Mouse (Mus musculus) intestine, embryonic 16.5 days (tissue): ENCODE results near the gene Lrrn4cl. TPM values are rescaled to one million over a fixed set of nuclear protein-coding genes. Genes with fewer than 3 reads are reported as not detected.

Experiments used
- ATAC-seq: fragments of 200-750 bp; cut with Nextera tagmentation; 2 replicates; pipeline ENCODE4 v1.8.0; 2017; ENCODE audit warnings: moderate TSS enrichment, moderate library complexity
- H3K27ac ChIP-seq: fragments of 300-500 bp; sonication (generic); 2 replicates; pipeline ENCODE4 v1.5.1; 2014; ENCODE audit warnings: mild to moderate bottlenecking, low read length
- H3K27me3 ChIP-seq: fragments of 300-500 bp; sonication (generic); replicated peaks from 2 replicates; pipeline ENCODE4 v1.6.1; 2014; ENCODE audit warnings: low read length, control low read depth, mixed read lengths; ENCODE audit not compliant: control insufficient read depth, insufficient read depth
- H3K36me3 ChIP-seq: fragments of 300-500 bp; sonication (generic); 2 replicates; pipeline ENCODE4 v1.6.1; 2014; ENCODE audit warnings: low read length, control low read depth; ENCODE audit not compliant: control insufficient read depth, insufficient read depth
- H3K4me1 ChIP-seq: fragments of 300-500 bp; sonication (generic); 2 replicates; pipeline ENCODE4 v1.6.1; 2014; ENCODE audit warnings: low read length, control low read depth, mixed read lengths; ENCODE audit not compliant: control insufficient read depth, insufficient read depth
- H3K4me2 ChIP-seq: fragments of 300-500 bp; sonication (generic); 2 replicates; pipeline ENCODE4 v1.6.1; 2014; ENCODE audit warnings: low read depth, low read length, control low read depth
- H3K4me3 ChIP-seq: fragments of 300-500 bp; sonication (generic); 2 replicates; pipeline ENCODE4 v1.5.1; 2014; ENCODE audit warnings: mild to moderate bottlenecking, low read length
- H3K9ac ChIP-seq: fragments of 300-500 bp; sonication (generic); 2 replicates; pipeline ENCODE4 v1.6.1; 2014; ENCODE audit warnings: low read depth, low read length
- H3K9me3 ChIP-seq: fragments of 300-500 bp; sonication (generic); 2 replicates; pipeline ENCODE4 v1.6.1; 2016; ENCODE audit warnings: low read length, control low read depth; ENCODE audit not compliant: control insufficient read depth
- WGBS: fragments of 180-500 bp; shearing (Covaris S2); extraction: QIAGEN DNeasy Blood & Tissue Kit; methylation state at CpG from one replicate; pipeline ENCODE4 v1.1.7; 2014; 5-methylcytosine and 5-hydroxymethylcytosine counted together
- microRNA-seq: library from miRNA; unstranded; fragments of <30 nt; microRNA quantifications from one replicate; pipeline ENCODE4, GENCODE M21; 2016
- polyA plus RNA-seq: library from polyadenylated mRNA; unstranded; fragments of >200 nt; fragmentation: Nextera tagmentation; extraction: Ambion mirVana; gene quantifications from 2 replicates; pipeline ENCODE4 v1.2.1, GENCODE M21; 2015

The Lrrn4cl gene
- polyA plus RNA-seq, 1 experiment from 2014 or later = 1.7 TPM

DNA sequence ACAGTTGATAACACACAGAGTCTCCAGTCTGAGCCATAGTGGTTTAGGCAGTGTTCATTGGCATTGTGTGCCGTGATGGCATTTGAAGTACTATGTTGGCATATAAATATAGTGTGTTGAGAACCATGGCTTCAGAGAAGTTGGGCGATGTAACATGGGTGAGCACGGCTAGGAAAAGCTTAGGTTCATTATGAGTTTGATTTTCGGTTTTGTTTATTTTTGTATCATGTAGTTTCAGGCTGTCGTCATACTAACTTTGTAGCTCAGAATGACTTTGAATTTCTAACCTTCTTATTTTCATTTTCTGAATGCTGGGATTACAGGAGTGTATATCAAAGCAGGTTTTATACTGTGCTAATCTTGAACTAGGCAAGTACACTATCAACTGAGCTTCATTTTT is 52.8 kb downstream of the Lrrn4cl start:
- no peaks in the 10 kb centered on the region for H3K27me3 ChIP-seq
- peaks cover 7% of the 10 kb centered on the region for H3K4me1 ChIP-seq
- H3K9me3 ChIP-seq = no peaks in the 10 kb centered on the region
- H3K36me3 ChIP-seq = peaks cover 19% of the 10 kb centered on the region
- H3K4me2 ChIP-seq = no peak overlapping the region
- H3K27ac ChIP-seq = no peak overlapping the region
- 90% methylated on average over 5 of the region's 5 CpGs for WGBS
- ATAC-seq = no peak
- H3K9ac ChIP-seq = no peak overlapping the region
- H3K4me3 ChIP-seq = no peak overlapping the region

Small RNA genes within 50 kb of the gene (microRNA-seq; reads per million reads assigned to microRNA genes)
- gene Mir5136 = not detected

Other genes starting within 250 kb of the Lrrn4cl start
- not detected in 2 replicates for gene Slc22a6, start 232.7 kb upstream of the Lrrn4cl start, polyA plus RNA-seq
- gene Chrm1, start 187.0 kb upstream of the Lrrn4cl start, polyA plus RNA-seq = 1.2 TPM in 2 replicates
- gene Slc3a2, start 127.4 kb upstream of the Lrrn4cl start, polyA plus RNA-seq = 211 and 225 TPM in 2 replicates
- 78.1 and 88.7 TPM in 2 replicates for gene Wdr74, start 114.9 kb upstream of the Lrrn4cl start, polyA plus RNA-seq
- gene 1700092M07Rik, start 110.0 kb upstream of the Lrrn4cl start, polyA plus RNA-seq = 0.91 and 1.6 TPM in 2 replicates
- 120 and 124 TPM in 2 replicates for gene Stx5a, start 109.4 kb upstream of the Lrrn4cl start, polyA plus RNA-seq
- 133 and 137 TPM in 2 replicates for gene Nxf1, start 93.7 kb upstream of the Lrrn4cl start, polyA plus RNA-seq
- 161 and 164 TPM in 2 replicates for gene Tmem223, start 79.8 kb upstream of the Lrrn4cl start, polyA plus RNA-seq
- 110 and 120 TPM in 2 replicates for gene Tmem179b, start 76.3 kb upstream of the Lrrn4cl start, polyA plus RNA-seq
- 24.0 and 25.0 TPM in 2 replicates for gene Taf6l, start 64.4 kb upstream of the Lrrn4cl start, polyA plus RNA-seq
- 130 and 138 TPM in 2 replicates for gene Polr2g, start 52.2 kb upstream of the Lrrn4cl start, polyA plus RNA-seq
- 3.6 and 4.1 TPM in 2 replicates for gene Zbtb3, start 48.2 kb upstream of the Lrrn4cl start, polyA plus RNA-seq
- gene Ttc9c, start 31.4 kb upstream of the Lrrn4cl start, polyA plus RNA-seq = 36.0 and 44.0 TPM in 2 replicates
- gene Hnrnpul2, start 30.8 kb upstream of the Lrrn4cl start, polyA plus RNA-seq = 3.7 and 4.3 TPM in 2 replicates
- gene AC129217.1, start 21.0 kb upstream of the Lrrn4cl start, polyA plus RNA-seq = not detected in 2 replicates
- gene Bscl2, start 13.3 kb upstream of the Lrrn4cl start, polyA plus RNA-seq = 48.5 and 49.7 TPM in 2 replicates
- 13.3 and 14.3 TPM in 2 replicates for gene Gng3, start 11.6 kb upstream of the Lrrn4cl start, polyA plus RNA-seq
- 158 and 170 TPM in 2 replicates for gene Ubxn1, start 20.7 kb downstream of the Lrrn4cl start, polyA plus RNA-seq
- 60.7 and 61.2 TPM in 2 replicates for gene Uqcc3, start 30.2 kb downstream of the Lrrn4cl start, polyA plus RNA-seq
- 60.7 and 74.8 TPM in 2 replicates for gene Lbhd1, start 33.0 kb downstream of the Lrrn4cl start, polyA plus RNA-seq
- gene Gm49403, start 33.2 kb downstream of the Lrrn4cl start, polyA plus RNA-seq = not detected in 2 replicates
- gene 1810009A15Rik, start 38.1 kb downstream of the Lrrn4cl start, polyA plus RNA-seq = 79.5 and 89.2 TPM in 2 replicates
- gene Gm49416, start 38.2 kb downstream of the Lrrn4cl start, polyA plus RNA-seq = not detected in 2 replicates
- 39.2 and 40.9 TPM in 2 replicates for gene Ints5, start 42.2 kb downstream of the Lrrn4cl start, polyA plus RNA-seq
- 95.7 and 100 TPM in 2 replicates for gene Ganab, start 47.3 kb downstream of the Lrrn4cl start, polyA plus RNA-seq
- 44.0 and 45.4 TPM in 2 replicates for gene B3gat3, start 69.6 kb downstream of the Lrrn4cl start, polyA plus RNA-seq
- 3.1 and 3.3 TPM in 2 replicates for gene Rom1, start 78.6 kb downstream of the Lrrn4cl start, polyA plus RNA-seq
- gene Eml3, start 78.8 kb downstream of the Lrrn4cl start, polyA plus RNA-seq = 22.6 and 23.5 TPM in 2 replicates
- 119 and 130 TPM in 2 replicates for gene Mta2, start 91.1 kb downstream of the Lrrn4cl start, polyA plus RNA-seq
- 30.1 and 31.7 TPM in 2 replicates for gene Tut1, start 103.1 kb downstream of the Lrrn4cl start, polyA plus RNA-seq
- gene Eef1g, start 116.3 kb downstream of the Lrrn4cl start, polyA plus RNA-seq = 392 and 445 TPM in 2 replicates
- gene Ahnak, start 138.5 kb downstream of the Lrrn4cl start, polyA plus RNA-seq = 16.5 and 20.8 TPM in 2 replicates
- gene Scgb1a1, start 237.2 kb downstream of the Lrrn4cl start, polyA plus RNA-seq = not detected in 2 replicates